Mouse (Mus musculus) forebrain, embryonic 11.5 days (tissue): ENCODE data around the gene Socs5. TPM values are rescaled to one million over a fixed set of nuclear protein-coding genes. Genes with fewer than 3 reads are reported as not detected.

Experiments used
- ATAC-seq: fragments of 200-750 bp; cut with Nextera tagmentation; replicated peaks from 2 replicates; pipeline ENCODE4 v1.8.0; 2017; ENCODE audit warnings: moderate TSS enrichment; ENCODE audit not compliant: low FRiP score
- DNase-seq: peaks from one replicate; pipeline ENCODE4 v3.0.0-alpha.2; 2017; ENCODE audit warnings: low spot score
- H3K27ac ChIP-seq: fragments of 300-500 bp; sonication (generic); 2 replicates; pipeline ENCODE4 v1.5.1; 2014; ENCODE audit warnings: low read depth, low read length
- H3K27me3 ChIP-seq: fragments of 300-500 bp; sonication (generic); 2 replicates; pipeline ENCODE4 v1.6.1; 2014; ENCODE audit warnings: mild to moderate bottlenecking, low read length, mixed read lengths; ENCODE audit not compliant: control insufficient read depth, insufficient read depth
- H3K36me3 ChIP-seq: fragments of 300-500 bp; sonication (generic); 2 replicates; pipeline ENCODE4 v1.6.1; 2014; ENCODE audit warnings: mild to moderate bottlenecking, low read length, moderate library complexity, mixed read lengths; ENCODE audit not compliant: control insufficient read depth, insufficient read depth
- H3K4me1 ChIP-seq: fragments of 300-500 bp; sonication (generic); replicated peaks from 2 replicates; pipeline ENCODE4 v1.6.1; 2014; ENCODE audit warnings: low read length, mixed read lengths; ENCODE audit not compliant: control insufficient read depth, insufficient read depth
- H3K4me2 ChIP-seq: fragments of 300-500 bp; sonication (generic); 2 replicates; pipeline ENCODE4 v1.6.1; 2014; ENCODE audit warnings: low read depth, mild to moderate bottlenecking, low read length, moderate library complexity, mixed read lengths; ENCODE audit not compliant: severe bottlenecking
- H3K4me3 ChIP-seq: fragments of 300-500 bp; sonication (generic); 2 replicates; pipeline ENCODE4 v1.5.1; 2014; ENCODE audit warnings: low read depth, low read length
- H3K9ac ChIP-seq: fragments of 300-500 bp; sonication (generic); 2 replicates; pipeline ENCODE4 v1.6.1; 2014; ENCODE audit warnings: low read length
- H3K9me3 ChIP-seq: fragments of 300-500 bp; sonication (generic); 2 replicates; pipeline ENCODE4 v1.6.1; 2016; ENCODE audit warnings: low read length, mixed read lengths; ENCODE audit not compliant: control insufficient read depth
- WGBS: fragments of 180-500 bp; shearing (Covaris S2); extraction: QIAGEN DNeasy Blood & Tissue Kit; methylation state at CpG from one replicate; pipeline ENCODE4 v1.1.7; 2014; 5-methylcytosine and 5-hydroxymethylcytosine counted together
- polyA plus RNA-seq: library from polyadenylated mRNA; unstranded; fragments of >200 nt; fragmentation: Nextera tagmentation; extraction: Ambion mirVana; gene quantifications from 2 replicates; pipeline ENCODE4 v1.2.1, GENCODE M21; 2014

The Socs5 gene
- polyA plus RNA-seq, 1 experiment from 2014 or later: 11.0 TPM

DNA sequence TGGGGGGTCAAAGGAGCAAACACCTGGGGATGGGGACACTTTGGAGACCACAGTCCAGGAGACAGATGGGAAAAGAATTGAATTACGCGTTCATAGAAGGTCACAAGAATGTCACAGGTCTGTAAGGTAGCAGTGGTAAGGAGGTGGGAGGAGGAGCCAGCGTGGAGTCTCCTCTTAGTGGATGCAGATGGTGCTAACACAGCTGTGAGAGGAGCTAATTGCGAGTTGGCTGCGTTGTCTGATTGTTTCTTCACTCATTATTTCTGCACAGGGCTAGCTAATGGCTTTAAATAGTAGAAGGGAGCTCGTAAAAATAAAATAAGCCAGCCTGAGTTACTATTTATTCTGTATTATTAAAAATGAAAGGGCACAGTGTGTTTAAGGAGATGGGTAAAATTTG is 8.1 kb downstream of the Socs5 start:
- Histone ChIP-seq H3K9ac (no peak overlapping the region), H3K9me3 (no peaks in the 10 kb centered on the region), H3K27me3 (no peaks in the 10 kb centered on the region), H3K36me3 (no peaks in the 10 kb centered on the region), H3K4me1 (no peaks in the 10 kb centered on the region), H3K4me3 (no peak overlapping the region), H3K4me2 (no peak overlapping the region), H3K27ac (no peak overlapping the region; the same call in 1 of the 2 replicates)
- ATAC-seq: no peak
- WGBS: 69% methylated on average over 6 of the region's 6 CpGs
- no peak for DNase-seq

DNA sequence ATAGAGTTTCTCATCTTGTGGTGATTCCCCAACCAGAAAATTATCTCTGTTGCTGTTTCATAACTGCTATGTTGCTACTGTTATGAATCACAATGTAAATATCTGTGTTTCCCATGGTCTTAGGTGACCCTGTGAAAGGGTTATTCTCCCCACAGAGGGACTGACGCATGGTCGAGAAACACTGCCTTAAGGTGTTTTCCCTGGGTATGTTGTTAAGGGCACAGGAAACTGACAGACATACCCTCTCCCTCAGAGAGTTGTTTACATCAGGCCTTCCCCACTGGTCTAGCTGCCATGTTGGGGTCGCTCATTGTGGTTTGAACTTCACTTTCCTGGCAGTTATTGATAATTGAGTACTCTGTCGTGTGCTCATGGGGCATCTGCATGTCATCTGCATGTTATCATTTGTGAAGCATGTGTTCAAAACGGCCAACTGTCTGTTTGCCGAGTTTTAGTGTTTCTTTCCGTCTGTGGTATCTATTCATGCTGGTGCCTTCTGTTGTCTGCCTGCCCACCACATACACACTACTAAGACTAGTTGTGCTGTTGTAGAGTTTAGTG is 11.6 kb downstream of the Socs5 start:
- no peaks in the 10 kb centered on the region for H3K9me3 ChIP-seq
- no peak for ATAC-seq
- 88% methylated on average over 7 of the region's 7 CpGs for WGBS

DNA sequence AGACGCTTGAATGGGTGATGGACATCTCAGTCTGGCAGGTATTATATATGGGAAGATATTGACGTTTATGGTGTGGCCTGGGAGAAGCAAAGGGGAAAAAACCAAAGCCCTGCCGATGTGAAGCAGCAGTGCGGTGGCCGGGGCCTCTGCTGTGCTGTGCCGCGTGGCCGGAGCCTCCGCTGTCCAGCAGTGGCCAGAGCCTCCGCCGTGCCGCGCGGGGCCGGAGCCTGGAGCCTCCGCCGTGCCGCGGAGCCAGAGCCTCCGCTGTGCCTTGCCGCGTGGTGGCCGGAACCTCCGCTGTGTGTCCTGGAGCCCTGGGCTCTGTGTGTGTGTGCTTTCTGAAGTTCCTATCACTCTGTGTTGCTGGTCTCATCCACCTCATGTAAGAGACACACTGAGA is 17.9 kb downstream of the Socs5 start:
- H3K9me3 ChIP-seq: no peaks in the 10 kb centered on the region

More for the DNA sequence above, 11.6 kb downstream of the Socs5 start:
- Histone ChIP-seq H3K27ac (no peak overlapping the region), H3K4me3 (no peak overlapping the region), H3K36me3 (no peaks in the 10 kb centered on the region), H3K4me1 (no peaks in the 10 kb centered on the region), H3K4me2 (no peak overlapping the region), H3K9ac (no peak overlapping the region), H3K27me3 (no peaks in the 10 kb centered on the region)
- DNase-seq: no peak

DNA sequence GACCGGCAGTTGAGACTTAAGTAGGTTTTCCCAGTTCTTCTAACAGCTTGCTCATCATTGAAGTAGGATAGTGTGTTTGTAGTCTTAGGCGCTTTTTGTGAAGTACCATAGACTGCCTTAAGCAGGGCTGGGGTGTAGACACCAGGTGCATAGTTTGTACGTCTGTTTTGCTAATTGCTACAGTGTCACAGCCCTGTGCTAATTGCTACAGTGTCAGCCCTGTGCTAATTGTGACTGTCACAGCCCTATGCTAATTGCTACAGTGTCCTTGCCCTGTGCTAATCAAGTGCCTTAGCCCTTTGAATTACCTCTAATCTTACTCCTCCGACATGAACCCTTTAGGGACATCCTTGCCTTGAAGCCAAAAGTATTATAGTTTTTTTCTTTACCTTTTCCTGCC is 24.8 kb downstream of the Socs5 start:
- H3K36me3 ChIP-seq: no peaks in the 10 kb centered on the region
- 67% methylated on average over 4 of the region's 4 CpGs for WGBS
- ATAC-seq: peak; percentile 53; the same call in 1 of the 2 replicates

More for the DNA sequence above, 17.9 kb downstream of the Socs5 start:
- Histone ChIP-seq H3K4me2 (peak overlapping the region; percentile 37), H3K9ac (no peak overlapping the region), H3K27ac (no peak overlapping the region), H3K27me3 (no peaks in the 10 kb centered on the region), H3K4me1 (no peaks in the 10 kb centered on the region), H3K4me3 (no peak overlapping the region), H3K36me3 (no peaks in the 10 kb centered on the region)
- 53% methylated on average over 24 of the region's 24 CpGs for WGBS
- ATAC-seq (no peak), DNase-seq (no peak)

DNA sequence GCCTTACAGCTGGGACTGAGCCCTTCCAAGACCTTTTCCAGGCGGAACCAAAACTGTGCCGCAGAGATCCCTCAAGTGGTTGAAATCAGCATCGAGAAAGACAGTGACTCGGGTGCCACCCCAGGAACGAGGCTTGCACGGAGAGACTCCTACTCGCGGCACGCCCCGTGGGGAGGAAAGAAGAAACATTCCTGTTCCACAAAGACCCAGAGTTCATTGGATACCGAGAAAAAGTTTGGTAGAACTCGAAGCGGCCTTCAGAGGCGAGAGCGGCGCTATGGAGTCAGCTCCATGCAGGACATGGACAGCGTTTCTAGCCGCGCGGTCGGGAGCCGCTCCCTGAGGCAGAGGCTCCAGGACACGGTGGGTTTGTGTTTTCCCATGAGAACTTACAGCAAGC is 26.3 kb downstream of the Socs5 start:
- Histone ChIP-seq H3K4me1 (no peaks in the 10 kb centered on the region), H3K4me3 (no peak overlapping the region), H3K9ac (no peak overlapping the region), H3K4me2 (0 out of 2 replicates have a peak overlapping the region, but pooled peaks have one; percentile 5), H3K36me3 (no peaks in the 10 kb centered on the region), H3K9me3 (no peaks in the 10 kb centered on the region), H3K27ac (no peak overlapping the region), H3K27me3 (no peaks in the 10 kb centered on the region)
- WGBS: 63% methylated on average over 23 of the region's 23 CpGs
- ATAC-seq: no peak
- no peak for DNase-seq

More for the DNA sequence above, 24.8 kb downstream of the Socs5 start:
- no peak for DNase-seq
- H3K9ac ChIP-seq: no peak overlapping the region
- no peak overlapping the region for H3K4me2 ChIP-seq
- H3K9me3 ChIP-seq: no peaks in the 10 kb centered on the region
- H3K27ac ChIP-seq: no peak overlapping the region
- H3K4me1 ChIP-seq: no peaks in the 10 kb centered on the region
- no peak overlapping the region for H3K4me3 ChIP-seq
- H3K27me3 ChIP-seq: no peaks in the 10 kb centered on the region

DNA sequence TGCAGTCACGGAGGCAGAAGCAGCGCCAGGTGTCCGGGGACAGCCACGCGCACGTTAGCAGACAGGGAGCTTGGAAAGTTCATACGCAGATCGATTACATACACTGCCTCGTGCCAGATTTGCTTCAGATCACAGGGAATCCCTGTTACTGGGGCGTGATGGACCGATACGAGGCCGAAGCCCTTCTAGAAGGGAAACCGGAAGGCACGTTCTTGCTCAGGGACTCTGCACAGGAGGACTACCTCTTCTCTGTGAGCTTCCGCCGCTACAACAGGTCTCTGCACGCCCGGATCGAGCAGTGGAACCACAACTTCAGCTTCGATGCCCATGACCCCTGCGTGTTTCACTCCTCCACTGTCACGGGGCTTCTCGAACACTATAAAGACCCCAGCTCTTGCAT is 27.2 kb downstream of the Socs5 start:
- no peak overlapping the region for H3K27ac ChIP-seq
- no peaks in the 10 kb centered on the region for H3K36me3 ChIP-seq
- 90% methylated on average over 24 of the region's 24 CpGs for WGBS
- H3K9ac ChIP-seq: no peak overlapping the region
- H3K4me2 ChIP-seq: no peak overlapping the region
- no peaks in the 10 kb centered on the region for H3K9me3 ChIP-seq
- DNase-seq: no peak
- H3K27me3 ChIP-seq: no peaks in the 10 kb centered on the region
- no peak overlapping the region for H3K4me3 ChIP-seq
- H3K4me1 ChIP-seq: no peaks in the 10 kb centered on the region
- no peak for ATAC-seq

DNA sequence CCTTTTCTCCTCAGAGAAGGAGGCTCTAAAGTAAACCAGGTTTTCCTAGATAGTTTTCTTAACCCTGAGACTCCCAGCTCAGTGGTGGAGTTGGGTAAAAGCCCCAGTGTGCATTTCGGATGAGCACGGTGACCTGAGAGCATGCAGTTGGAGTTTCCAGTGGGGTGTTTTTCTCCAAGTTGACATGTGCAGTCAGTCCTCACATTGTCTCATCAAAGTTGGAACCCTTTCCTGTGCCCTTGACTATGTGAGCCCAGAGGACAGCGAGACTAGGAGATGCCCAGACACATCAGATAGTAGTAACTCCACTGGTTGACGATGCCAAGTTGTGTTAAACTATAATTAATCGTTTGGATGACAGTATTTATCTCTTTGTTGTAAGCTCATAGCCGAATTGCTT is 28.3 kb downstream of the Socs5 start:
- Histone ChIP-seq H3K27me3 (no peaks in the 10 kb centered on the region), H3K4me1 (no peaks in the 10 kb centered on the region), H3K36me3 (no peaks in the 10 kb centered on the region), H3K9me3 (no peaks in the 10 kb centered on the region), H3K27ac (no peak overlapping the region), H3K9ac (no peak overlapping the region), H3K4me3 (no peak overlapping the region), H3K4me2 (no peak overlapping the region)
- ATAC-seq (no peak), DNase-seq (no peak)
- 94% methylated on average over 6 of the region's 6 CpGs for WGBS

DNA sequence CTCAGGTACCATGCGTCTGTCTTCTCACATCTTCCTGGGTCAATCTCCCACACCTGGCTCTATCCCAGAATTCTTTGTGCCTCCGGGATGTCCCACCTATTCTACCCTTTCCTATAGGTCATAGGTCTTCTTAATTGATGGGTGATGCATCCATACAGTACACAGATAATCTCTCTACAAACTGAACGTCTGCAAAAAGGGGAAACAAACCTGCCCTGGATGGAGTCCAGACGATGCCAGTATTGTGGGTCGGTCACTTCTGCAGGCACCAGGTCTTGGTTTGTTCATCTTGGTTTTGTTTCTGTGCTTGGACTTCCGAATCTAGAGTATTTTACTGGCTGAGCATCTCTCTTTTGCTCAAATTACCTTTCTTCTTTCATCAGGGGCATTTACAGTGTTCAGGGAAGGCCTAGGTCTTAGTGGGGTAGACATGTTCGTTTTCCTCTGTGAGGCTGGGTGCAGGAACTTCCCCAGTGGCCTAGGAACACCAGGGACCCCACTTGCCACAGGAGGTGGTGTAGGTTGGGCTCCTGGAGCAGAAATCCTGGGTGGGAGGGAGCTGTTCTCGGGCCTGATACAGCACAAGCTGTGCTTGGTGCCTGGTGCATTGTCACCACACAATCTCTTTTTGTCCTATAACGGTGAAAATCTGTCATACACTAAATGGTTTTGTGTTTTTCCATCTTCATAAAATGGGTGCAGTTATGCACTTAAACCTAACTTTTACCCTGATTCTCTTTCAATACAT is 33.9 kb downstream of the Socs5 start:
- H3K4me2 ChIP-seq: no peak overlapping the region
- H3K9ac ChIP-seq: no peak overlapping the region
- no peaks in the 10 kb centered on the region for H3K27me3 ChIP-seq
- no peaks in the 10 kb centered on the region for H3K9me3 ChIP-seq
- H3K4me3 ChIP-seq: no peak overlapping the region
- ATAC-seq (no peak), DNase-seq (no peak)
- WGBS: 83% methylated on average over 9 of the region's 9 CpGs
- H3K36me3 ChIP-seq: no peaks in the 10 kb centered on the region
- H3K4me1 ChIP-seq: no peaks in the 10 kb centered on the region
- no peak overlapping the region for H3K27ac ChIP-seq

DNA sequence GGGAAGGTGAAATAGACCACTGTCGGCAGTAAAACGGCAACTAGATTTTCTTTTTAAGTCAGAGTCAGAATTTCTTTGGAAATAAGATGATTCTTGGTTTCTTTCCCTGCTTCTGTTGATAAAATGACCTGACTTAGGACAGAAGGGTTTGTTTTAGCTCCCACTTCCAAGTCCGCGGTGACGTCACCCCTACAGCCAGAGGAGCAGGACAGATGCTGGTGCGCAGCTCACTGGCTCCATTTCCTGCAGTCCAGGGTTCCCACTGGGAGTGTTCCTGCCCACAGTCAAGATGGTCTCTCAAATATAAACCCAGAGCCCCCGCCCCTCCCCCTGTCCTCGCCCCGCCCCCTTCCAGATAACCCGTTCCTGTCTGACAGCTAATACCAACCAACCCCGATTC is 34.8 kb downstream of the Socs5 start:
- Histone ChIP-seq H3K27me3 (no peaks in the 10 kb centered on the region), H3K27ac (no peak overlapping the region), H3K4me3 (no peak overlapping the region), H3K36me3 (no peaks in the 10 kb centered on the region), H3K4me2 (no peak overlapping the region), H3K9ac (no peak overlapping the region), H3K9me3 (no peaks in the 10 kb centered on the region), H3K4me1 (no peaks in the 10 kb centered on the region)
- 64% methylated on average over 11 of the region's 11 CpGs for WGBS
- ATAC-seq (no peak), DNase-seq (no peak)
